Mouse (Mus musculus): ENCODE measurements around the gene Chrna1. TPM values are rescaled to one million over a fixed set of nuclear protein-coding genes. Genes with fewer than 3 reads are reported as not detected.

Gene Chrna1
- polyA plus RNA-seq, 1 experiment from 2014 or later = 7.9 TPM

DNA sequence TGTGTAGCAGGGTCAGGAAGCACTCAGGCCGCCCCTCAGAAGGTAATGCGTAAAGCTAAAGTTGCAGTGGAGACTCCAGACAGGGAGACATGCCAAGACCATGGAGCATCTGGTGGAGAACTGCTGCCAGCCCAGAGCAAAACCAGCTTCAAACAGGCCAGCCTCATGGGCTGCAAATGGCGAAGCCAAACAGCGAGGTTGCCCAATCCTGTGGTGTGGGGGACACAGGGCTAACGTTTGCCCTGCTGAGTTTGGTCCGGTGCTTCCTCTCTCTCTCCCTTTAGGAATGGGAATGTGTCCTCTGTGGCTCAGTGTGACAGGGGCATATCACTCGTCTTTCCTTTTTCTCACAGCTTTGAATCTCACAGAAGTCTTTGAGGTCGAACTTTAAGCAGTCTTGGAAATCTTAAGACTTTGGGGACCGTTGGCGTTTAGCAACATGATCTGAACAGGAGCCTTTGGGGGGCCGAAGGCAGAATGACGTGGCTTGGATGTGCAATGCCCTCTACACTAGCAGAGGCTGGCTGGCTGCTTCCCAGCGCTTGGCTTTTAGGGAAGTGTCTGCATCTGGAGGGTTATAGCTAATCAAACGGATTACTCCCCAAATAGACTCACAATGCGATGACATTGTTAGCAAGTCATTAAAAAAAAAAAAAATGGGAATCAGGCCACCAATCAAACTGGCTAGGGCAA is 43.9 kb downstream of the Chrna1 start:
- H3K9ac ChIP-seq (replicated peaks) = no peak overlapping the region
- no peak overlapping the region for H3K4me2 ChIP-seq
- no peak overlapping the region for H3K27ac ChIP-seq
- WGBS = 70% methylated on average over 15 of the region's 15 CpGs
- H3K36me3 ChIP-seq = no peaks in the 10 kb centered on the region
- H3K4me3 ChIP-seq (replicated peaks) = no peak overlapping the region
- no peak for ATAC-seq (ENCODE audit: insufficient number of reproducible peaks, insufficient read depth, low FRiP score, low TSS enrichment, low read depth)
- H3K4me1 ChIP-seq (replicated peaks) = peaks cover 39% of the 10 kb centered on the region
- no peaks in the 10 kb centered on the region for H3K27me3 ChIP-seq
- no peaks in the 10 kb centered on the region for H3K9me3 ChIP-seq

DNA sequence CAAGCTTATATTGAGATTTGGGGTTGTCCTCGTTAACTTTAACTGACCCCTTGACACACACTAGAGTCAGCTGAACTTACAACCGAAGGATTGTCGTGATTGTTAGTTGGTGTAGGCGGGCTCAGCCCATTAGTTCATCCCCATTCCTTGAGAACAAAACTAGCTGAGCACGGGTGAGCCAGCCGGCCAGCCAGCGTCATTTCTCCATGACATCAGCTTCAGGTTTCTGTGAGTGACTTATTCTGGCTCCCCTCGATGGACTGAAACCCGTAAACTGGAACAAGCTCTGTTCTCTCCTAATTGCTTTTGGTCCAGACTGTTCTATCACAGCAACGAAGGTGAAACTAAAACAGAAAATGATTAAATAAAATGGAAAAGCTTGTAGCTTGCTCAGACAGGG is 45.4 kb downstream of the Chrna1 start:
- Histone ChIP-seq H3K9me3 (no peaks in the 10 kb centered on the region), H3K4me2 (no peak overlapping the region), H3K9ac (replicated peaks) (no peak overlapping the region), H3K36me3 (no peaks in the 10 kb centered on the region), H3K4me1 (replicated peaks) (peaks cover 32% of the 10 kb centered on the region), H3K4me3 (replicated peaks) (no peak overlapping the region), H3K27me3 (no peaks in the 10 kb centered on the region), H3K27ac (no peak overlapping the region)
- ATAC-seq (ENCODE audit: insufficient number of reproducible peaks, insufficient read depth, low FRiP score, low TSS enrichment, low read depth) = no peak
- WGBS = 47% methylated on average over 10 of the region's 10 CpGs

DNA sequence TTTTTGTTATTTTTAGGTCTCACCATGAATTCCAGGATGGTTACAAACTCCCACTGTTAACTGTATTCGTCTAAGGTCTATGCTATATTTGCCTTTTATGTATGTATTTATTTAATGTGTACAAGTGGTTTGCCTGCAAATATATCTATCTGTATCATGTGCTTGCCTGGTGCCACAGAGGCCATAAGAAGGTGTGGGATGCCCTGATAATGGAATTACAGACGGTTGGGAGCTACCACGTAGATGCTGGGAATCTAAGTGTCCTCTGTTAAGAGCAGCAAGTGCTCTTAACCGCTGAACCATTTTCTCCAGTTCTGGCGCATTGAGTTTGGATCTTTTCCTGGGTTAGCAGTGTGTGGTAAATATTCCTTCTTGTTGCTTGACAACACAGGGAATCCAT is 49.7 kb downstream of the Chrna1 start:
- no peaks in the 10 kb centered on the region for H3K27me3 ChIP-seq
- no peak for ATAC-seq (ENCODE audit: insufficient number of reproducible peaks, insufficient read depth, low FRiP score, low TSS enrichment, low read depth)
- H3K9ac ChIP-seq (replicated peaks) = no peak overlapping the region
- H3K36me3 ChIP-seq = no peaks in the 10 kb centered on the region; the same call in 1 of the 2 replicates
- no peak overlapping the region for H3K4me2 ChIP-seq
- peaks cover 44% of the 10 kb centered on the region for H3K4me1 ChIP-seq (replicated peaks)
- no peak overlapping the region for H3K27ac ChIP-seq
- whole genome bisulfite sequencing = 86% methylated on average over 5 of the region's 5 CpGs
- no peaks in the 10 kb centered on the region for H3K9me3 ChIP-seq
- H3K4me3 ChIP-seq (replicated peaks) = no peak overlapping the region

DNA sequence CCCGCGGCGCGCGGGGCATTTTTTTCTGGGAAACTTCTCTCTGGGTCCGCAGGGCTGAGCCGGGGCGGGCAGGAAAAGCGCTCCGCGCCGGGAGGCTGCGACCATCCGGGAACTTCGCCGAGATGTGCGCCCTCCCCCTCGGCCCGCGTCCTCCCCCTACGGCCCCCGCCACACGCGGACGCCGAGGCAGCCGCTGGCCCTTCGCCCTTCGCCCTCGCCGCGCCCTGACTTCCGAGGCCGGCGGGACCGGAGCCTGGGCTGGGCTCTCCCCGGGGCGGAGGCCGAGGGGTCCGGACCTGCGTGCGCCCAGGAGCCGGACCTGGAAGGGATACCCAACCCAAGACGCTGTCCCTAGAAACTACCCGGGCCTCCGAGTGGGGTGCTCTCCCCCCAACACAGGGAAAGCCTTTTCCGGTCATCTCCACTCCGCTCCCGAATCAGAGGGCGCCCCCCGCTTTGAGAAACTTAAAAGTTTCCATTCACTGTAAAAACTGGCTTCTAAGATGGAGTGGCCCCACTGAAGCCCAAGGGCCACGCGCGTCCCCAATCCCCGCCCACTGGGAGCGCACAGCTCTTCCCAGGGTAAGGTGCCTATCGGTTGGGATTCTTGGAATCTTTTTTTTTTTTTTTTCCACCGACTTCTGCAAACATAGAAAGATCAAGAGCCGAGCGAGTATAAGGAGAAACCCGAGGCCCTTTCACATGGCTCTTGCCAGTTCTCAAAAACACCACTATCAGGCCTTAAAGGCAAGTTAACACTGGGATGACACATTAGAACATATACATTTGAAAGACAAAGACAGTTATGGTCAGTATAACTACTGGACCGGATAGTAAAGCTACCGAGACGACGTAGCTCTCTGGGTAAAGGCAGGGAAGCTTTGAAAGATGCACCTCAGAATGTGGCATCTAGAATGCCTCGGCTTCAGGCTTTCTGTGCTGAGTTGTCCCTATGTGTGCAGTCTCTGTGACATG is 50.5 kb downstream of the Chrna1 start, which contains the start of gene Wipf1:
Gene Wipf1, minus strand, starts transcription at position 379 of the 975 bp plus-strand sequence.
- H3K27me3 ChIP-seq = no peaks in the 10 kb centered on the region
- peak within 1 kb of the TSS; percentile 95 for H3K27ac ChIP-seq
- H3K4me3 ChIP-seq (replicated peaks) = peak within 1 kb of the TSS; percentile 94
- 2% methylated on average over 65 of the region's 66 CpGs for WGBS
- peak within 1 kb of the TSS; percentile 98 for H3K9ac ChIP-seq (replicated peaks)
- no peaks in the 10 kb centered on the region for H3K9me3 ChIP-seq
- ATAC-seq (ENCODE audit: insufficient number of reproducible peaks, insufficient read depth, low FRiP score, low TSS enrichment, low read depth) = peak; percentile 75
- peaks cover 35% of the 10 kb centered on the region for H3K4me1 ChIP-seq (replicated peaks)
- H3K36me3 ChIP-seq = no peaks in the 10 kb centered on the region; the same call in 1 of the 2 replicates
- peak within 1 kb of the TSS; percentile 74 for H3K4me2 ChIP-seq

DNA sequence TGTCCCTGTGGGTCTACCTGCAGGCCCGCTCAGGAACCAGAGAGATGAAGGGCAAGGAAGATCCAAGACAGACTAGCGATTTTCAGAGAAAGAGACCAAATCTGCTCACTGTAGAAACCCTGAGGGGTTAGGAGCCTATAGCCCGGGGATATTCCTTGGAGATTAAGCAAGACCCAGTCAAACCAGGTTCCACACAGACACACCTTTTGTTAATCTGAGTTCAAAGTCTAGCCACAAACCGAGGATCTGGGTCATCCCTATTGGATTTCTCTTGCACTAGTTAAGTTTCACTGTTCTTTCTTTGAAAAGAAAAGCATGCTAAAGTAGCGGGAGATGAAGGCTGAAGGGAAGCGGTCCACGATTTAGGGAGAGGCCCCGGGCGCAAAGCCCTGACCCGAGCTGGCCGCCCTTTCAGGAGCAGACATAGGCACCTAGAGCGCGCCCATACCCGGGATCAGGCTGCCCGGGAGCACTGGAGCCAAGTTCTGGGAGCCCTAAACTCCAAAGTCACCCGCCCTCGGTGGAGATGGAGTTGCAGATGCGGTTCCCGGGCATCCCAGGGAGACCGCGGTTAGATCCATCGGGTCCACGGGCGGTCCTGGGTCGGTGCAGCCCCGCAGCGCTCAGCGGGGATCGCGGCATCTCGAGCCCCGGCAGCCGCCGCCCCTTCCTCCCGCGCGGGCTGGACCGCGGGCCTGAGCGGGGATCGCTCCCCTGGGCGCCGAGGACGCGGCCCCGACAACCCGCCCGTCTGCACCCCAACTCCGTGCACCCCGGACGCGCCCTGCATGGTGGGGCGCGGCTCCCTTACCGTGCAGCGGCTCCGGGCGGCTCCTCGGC is 51.4 kb downstream of the Chrna1 start:
- Histone ChIP-seq H3K27me3 (no peaks in the 10 kb centered on the region), H3K4me1 (replicated peaks) (peaks cover 33% of the 10 kb centered on the region), H3K4me2 (peak overlapping the region; percentile 74), H3K9me3 (no peaks in the 10 kb centered on the region), H3K9ac (replicated peaks) (peak overlapping the region; percentile 98), H3K36me3 (no peaks in the 10 kb centered on the region; the same call in 1 of the 2 replicates), H3K4me3 (replicated peaks) (peak overlapping the region; percentile 94), H3K27ac (peak overlapping the region; percentile 95)
- WGBS = 2% methylated on average over 55 of the region's 59 CpGs
- no peak for ATAC-seq (ENCODE audit: insufficient number of reproducible peaks, insufficient read depth, low FRiP score, low TSS enrichment, low read depth)

DNA sequence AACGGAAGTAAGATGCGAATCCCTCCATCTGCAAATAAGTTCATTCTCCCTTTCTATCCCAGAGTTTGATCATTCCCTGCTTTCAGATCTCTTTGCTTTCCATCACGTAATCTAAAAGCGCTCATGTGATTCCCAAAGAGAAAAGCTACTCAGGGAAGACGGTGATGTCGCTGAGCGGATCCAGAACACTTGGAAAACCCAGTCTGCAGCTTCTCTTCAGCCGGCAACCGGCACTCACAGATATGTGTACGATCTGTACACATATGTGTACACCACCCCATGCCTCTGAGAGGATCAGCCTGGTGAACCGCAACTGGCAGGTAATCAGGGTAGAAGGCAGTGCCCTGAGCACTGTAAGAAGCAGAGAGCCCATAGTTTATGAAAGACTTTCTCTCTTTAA is 52.2 kb downstream of the Chrna1 start:
- Histone ChIP-seq H3K9ac (replicated peaks) (peak overlapping the region; percentile 98), H3K9me3 (no peaks in the 10 kb centered on the region), H3K4me1 (replicated peaks) (peaks cover 39% of the 10 kb centered on the region), H3K27ac (0 out of 2 replicates have a peak overlapping the region, but pooled peaks have one; percentile 23), H3K4me3 (replicated peaks) (peak overlapping the region; percentile 94), H3K36me3 (no peaks in the 10 kb centered on the region; the same call in 1 of the 2 replicates), H3K27me3 (no peaks in the 10 kb centered on the region), H3K4me2 (peak overlapping the region; percentile 74)
- 78% methylated on average over 11 of the region's 11 CpGs for WGBS
- ATAC-seq (ENCODE audit: insufficient number of reproducible peaks, insufficient read depth, low FRiP score, low TSS enrichment, low read depth) = no peak

DNA sequence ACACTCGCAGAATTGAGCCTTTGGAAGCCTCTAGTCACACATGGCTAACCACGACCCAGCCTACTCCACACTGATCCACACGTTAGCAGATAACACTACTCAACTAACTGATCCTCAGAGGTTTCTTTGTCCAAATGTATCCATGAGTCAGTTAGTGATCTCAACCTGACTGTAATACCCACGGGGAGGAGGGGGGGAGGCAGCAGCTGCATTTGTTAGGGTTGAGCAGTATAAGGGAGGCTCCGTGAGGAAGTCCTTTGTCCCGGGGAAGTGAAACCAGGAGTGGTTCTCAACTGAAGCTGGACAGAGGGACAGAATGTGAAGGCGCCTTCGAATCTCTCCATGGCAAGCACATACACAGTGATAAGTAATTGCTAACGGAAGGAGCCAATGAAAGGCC is 53.4 kb downstream of the Chrna1 start:
- peak overlapping the region; percentile 74 for H3K4me2 ChIP-seq
- H3K27ac ChIP-seq = peak overlapping the region; percentile 25; the same call in 1 of the 2 replicates
- no peaks in the 10 kb centered on the region for H3K27me3 ChIP-seq
- H3K36me3 ChIP-seq = no peaks in the 10 kb centered on the region; the same call in 1 of the 2 replicates
- WGBS = 75% methylated on average over 9 of the region's 9 CpGs
- ATAC-seq (ENCODE audit: insufficient number of reproducible peaks, insufficient read depth, low FRiP score, low TSS enrichment, low read depth) = no peak; the same call in 1 of the 2 replicates
- peaks cover 49% of the 10 kb centered on the region for H3K4me1 ChIP-seq (replicated peaks)
- H3K9ac ChIP-seq (replicated peaks) = no peak overlapping the region
- peak overlapping the region; percentile 94; the same call in 1 of the 2 replicates for H3K4me3 ChIP-seq (replicated peaks)
- no peaks in the 10 kb centered on the region for H3K9me3 ChIP-seq

DNA sequence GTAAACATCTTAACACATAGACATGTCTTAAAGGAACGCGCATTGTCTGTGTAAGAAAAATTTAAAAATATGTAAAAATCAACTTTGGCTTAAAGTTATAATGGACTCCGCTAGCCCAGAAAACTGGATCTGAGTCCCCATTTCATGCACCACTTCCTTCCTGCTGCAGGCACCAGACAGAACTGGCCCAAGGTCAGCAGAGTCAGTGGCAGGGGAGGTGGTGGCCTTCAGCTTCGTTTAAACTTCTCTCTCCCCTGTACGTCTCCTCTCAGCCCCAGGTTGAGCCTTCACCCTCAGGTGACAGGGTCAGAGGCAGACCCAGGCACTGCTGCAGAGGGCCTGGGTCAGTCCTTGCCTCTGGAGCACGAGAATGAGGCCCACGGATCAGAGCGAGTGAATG is 57.2 kb downstream of the Chrna1 start:
- 63% methylated on average over 8 of the region's 8 CpGs for WGBS
- no peak overlapping the region; the same call in 1 of the 2 replicates for H3K9ac ChIP-seq (replicated peaks)
- H3K4me3 ChIP-seq (replicated peaks) = no peak overlapping the region
- H3K27me3 ChIP-seq = no peaks in the 10 kb centered on the region
- no peaks in the 10 kb centered on the region; the same call in 1 of the 2 replicates for H3K36me3 ChIP-seq
- peaks cover 55% of the 10 kb centered on the region for H3K4me1 ChIP-seq (replicated peaks)
- no peaks in the 10 kb centered on the region for H3K9me3 ChIP-seq
- H3K27ac ChIP-seq = peak overlapping the region; percentile 69; the same call in 1 of the 2 replicates
- ATAC-seq (ENCODE audit: insufficient number of reproducible peaks, insufficient read depth, low FRiP score, low TSS enrichment, low read depth) = no peak
- H3K4me2 ChIP-seq = 0 out of 2 replicates have a peak overlapping the region, but pooled peaks have one; percentile 6

DNA sequence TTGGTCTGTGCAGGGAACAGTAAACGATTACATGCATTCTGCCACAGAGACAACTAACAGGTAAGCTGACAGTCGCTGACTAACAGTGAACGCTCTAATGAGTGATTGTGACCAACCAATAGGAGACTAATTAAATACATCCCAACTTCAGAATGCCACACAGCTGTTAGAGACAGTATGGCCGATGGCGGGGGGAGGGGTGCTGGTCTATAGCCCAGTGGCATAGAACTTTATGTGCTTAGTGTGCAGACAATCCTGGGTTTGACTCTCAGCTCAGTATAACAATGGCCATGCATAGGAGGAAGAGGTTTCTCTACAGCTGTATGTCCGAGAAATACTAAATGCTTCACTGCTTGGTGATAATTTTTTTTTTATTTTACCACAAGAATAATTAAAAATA is 57.8 kb downstream of the Chrna1 start:
- H3K4me2 ChIP-seq = peak overlapping the region; percentile 17; the same call in 1 of the 2 replicates
- H3K4me3 ChIP-seq (replicated peaks) = no peak overlapping the region
- H3K9me3 ChIP-seq = no peaks in the 10 kb centered on the region
- H3K27me3 ChIP-seq = no peaks in the 10 kb centered on the region
- peaks cover 50% of the 10 kb centered on the region for H3K4me1 ChIP-seq (replicated peaks)
- no peak overlapping the region for H3K9ac ChIP-seq (replicated peaks)
- peak overlapping the region; percentile 68 for H3K27ac ChIP-seq
- ATAC-seq (ENCODE audit: insufficient number of reproducible peaks, insufficient read depth, low FRiP score, low TSS enrichment, low read depth) = no peak
- 30% methylated on average over 6 of the region's 6 CpGs for WGBS
- no peaks in the 10 kb centered on the region; the same call in 1 of the 2 replicates for H3K36me3 ChIP-seq

DNA sequence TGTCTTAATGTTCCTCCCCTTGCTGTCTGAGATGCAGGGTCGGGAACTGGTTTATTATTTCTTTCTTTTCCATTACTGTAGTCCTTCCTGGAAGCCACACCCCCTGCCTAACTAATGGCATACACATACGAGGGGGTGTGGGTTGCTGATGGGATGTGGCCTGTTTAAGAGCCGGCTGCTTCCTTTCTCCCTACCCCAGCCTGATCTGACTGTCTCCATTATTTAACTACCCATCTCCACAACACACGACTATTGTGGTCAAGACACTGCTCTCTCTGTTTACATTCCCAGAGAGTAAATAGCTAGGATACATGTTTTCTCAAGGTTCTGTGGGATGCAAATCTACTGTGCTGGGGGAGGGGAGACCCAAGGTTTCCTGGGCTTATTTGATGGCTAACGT is 58.4 kb downstream of the Chrna1 start:
- no peak for ATAC-seq (ENCODE audit: insufficient number of reproducible peaks, insufficient read depth, low FRiP score, low TSS enrichment, low read depth)
- Histone ChIP-seq H3K9me3 (no peaks in the 10 kb centered on the region), H3K27me3 (no peaks in the 10 kb centered on the region), H3K4me2 (peak overlapping the region; percentile 17), H3K4me3 (replicated peaks) (no peak overlapping the region), H3K9ac (replicated peaks) (no peak overlapping the region), H3K36me3 (peaks cover 3% of the 10 kb centered on the region; the same call in 1 of the 2 replicates), H3K4me1 (replicated peaks) (peaks cover 44% of the 10 kb centered on the region), H3K27ac (peak overlapping the region; percentile 68)
- 6% methylated on average over 5 of the region's 5 CpGs for WGBS

Measured in limb, embryonic 12.5 days (tissue).